Mouse (Mus musculus) brain, embryonic 14.5 days (tissue): ENCODE results near the gene Vps11.

Experiments
- CTCF ChIP-seq: fragments of 200-500 bp; IDR thresholded peaks from 2 replicates; pipeline ENCODE4 v1.5.1; 2012; ENCODE audit warnings: inconsistent platforms, mild to moderate bottlenecking, moderate library complexity, borderline replicate concordance; ENCODE audit not compliant: insufficient read depth, insufficient read length; ENCODE audit errors: extremely low read depth
- POLR2A ChIP-seq: fragments of 200-500 bp; IDR thresholded peaks from 2 replicates; pipeline ENCODE4 v1.6.1; 2012; ENCODE audit warnings: mild to moderate bottlenecking, inconsistent platforms, borderline replicate concordance; ENCODE audit not compliant: poor library complexity, insufficient read depth, insufficient read length, severe bottlenecking; ENCODE audit errors: extremely low read depth

GRCm38 (mm10) chr9:44361190-44361917 is at the start of gene Vps11:
- TF ChIP-seq CTCF: no peak
- peak; percentile 70; the same call in 1 of the 2 replicates for TF ChIP-seq POLR2A
